Mouse (Mus musculus): ENCODE data around the gene Fa2h. TPM values are rescaled to one million over a fixed set of nuclear protein-coding genes. Genes with fewer than 3 reads are reported as not detected.
"Not testable (repeated sequence)": the region's sequence is repeated elsewhere in the genome, so short reads cannot be mapped to it uniquely, and the experiment has no call there.

Fa2h gene
- polyA plus RNA-seq, 1 experiment from 2014 or later, result 2.6 TPM

DNA sequence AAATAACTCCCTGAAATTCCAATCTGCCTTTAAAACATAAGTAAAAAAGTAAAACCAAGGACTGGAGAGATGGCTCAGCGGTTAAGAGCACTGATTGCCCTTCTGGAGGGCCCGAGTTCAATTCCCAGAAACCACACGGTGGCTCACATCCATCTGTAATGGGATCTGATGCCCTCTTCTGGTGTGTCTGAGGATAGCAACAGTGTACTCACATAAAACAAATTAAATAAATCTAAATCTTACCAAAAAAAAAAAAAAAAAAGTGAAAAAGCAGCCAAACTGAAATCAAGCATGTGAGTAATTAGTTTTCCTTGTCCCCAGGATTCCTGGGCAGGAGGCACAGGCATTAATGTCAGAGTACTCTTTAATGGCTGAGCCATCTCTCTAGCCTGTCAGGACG, 56.9 kb downstream of the Fa2h start:
- no peak overlapping the region for H3K4me3 ChIP-seq (ENCODE audit: low read depth, low read length)
- TF ChIP-seq CTCF (IDR thresholded peaks at IDR 0.05; ENCODE audit: low read depth), result no peak
- no peaks in the 10 kb centered on the region for H3K4me1 ChIP-seq (replicated peaks; ENCODE audit: control insufficient read depth, insufficient read depth, low read length)
- no peaks in the 10 kb centered on the region for H3K9me3 ChIP-seq (ENCODE audit: control insufficient read depth)
- peak overlapping the region; percentile 87 for H3K4me2 ChIP-seq (replicated peaks; ENCODE audit: low read depth)
- ATAC-seq, result no peak
- H3K27ac ChIP-seq (ENCODE audit: low read depth, low read length), result no peak overlapping the region
- H3K27me3 ChIP-seq (replicated peaks; ENCODE audit: control insufficient read depth, insufficient read depth, low read length), result no peaks in the 10 kb centered on the region
- 83% methylated on average over 4 of the region's 4 CpGs for WGBS
- H3K36me3 ChIP-seq (ENCODE audit: control insufficient read depth, insufficient read depth), result no peaks in the 10 kb centered on the region
- H3K9ac ChIP-seq (ENCODE audit: low read depth, low read length), result no peak overlapping the region

DNA sequence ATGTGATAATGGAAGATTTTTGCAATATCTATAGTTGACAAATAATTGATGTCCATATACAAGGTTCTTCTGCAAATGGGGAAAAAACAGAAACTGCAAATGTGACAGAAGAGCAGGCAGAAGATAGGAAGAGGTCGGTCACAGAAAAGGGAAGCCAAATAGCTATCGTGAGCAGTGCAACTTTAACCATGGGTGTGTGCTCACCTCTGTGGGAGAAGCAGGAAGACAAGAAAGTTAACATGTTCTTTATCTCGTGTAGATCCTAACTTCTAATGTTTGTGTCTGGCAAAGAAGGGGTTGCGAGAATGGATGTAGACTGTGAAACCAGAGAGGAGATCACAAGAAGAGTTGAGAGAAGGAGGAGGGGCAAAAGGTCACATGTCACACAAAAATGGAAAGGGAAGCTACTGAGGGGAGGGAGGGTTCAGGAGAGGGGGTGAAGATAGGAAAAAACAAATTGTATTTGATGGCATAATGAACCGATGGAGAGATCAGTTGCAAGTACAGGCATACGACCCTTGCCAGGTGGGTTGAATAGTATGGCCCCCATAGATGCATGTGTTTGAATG, 68.3 kb downstream of the Fa2h start:
- no peak for TF ChIP-seq CTCF (IDR thresholded peaks at IDR 0.05; ENCODE audit: low read depth)
- ATAC-seq, result no peak
- H3K27me3 ChIP-seq (replicated peaks; ENCODE audit: control insufficient read depth, insufficient read depth, low read length), result no peaks in the 10 kb centered on the region
- H3K9ac ChIP-seq (ENCODE audit: low read depth, low read length), result no peak overlapping the region
- H3K9me3 ChIP-seq (ENCODE audit: control insufficient read depth), result no peaks in the 10 kb centered on the region
- H3K4me2 ChIP-seq (replicated peaks; ENCODE audit: low read depth), result no peak overlapping the region
- H3K4me3 ChIP-seq (ENCODE audit: low read depth, low read length), result no peak overlapping the region
- peaks cover 3% of the 10 kb centered on the region; the same call in 1 of the 2 replicates for H3K36me3 ChIP-seq (ENCODE audit: control insufficient read depth, insufficient read depth)
- H3K4me1 ChIP-seq (replicated peaks; ENCODE audit: control insufficient read depth, insufficient read depth, low read length), result no peaks in the 10 kb centered on the region
- WGBS, result 79% methylated on average over 6 of the region's 6 CpGs
- H3K27ac ChIP-seq (ENCODE audit: low read depth, low read length), result no peak overlapping the region

DNA sequence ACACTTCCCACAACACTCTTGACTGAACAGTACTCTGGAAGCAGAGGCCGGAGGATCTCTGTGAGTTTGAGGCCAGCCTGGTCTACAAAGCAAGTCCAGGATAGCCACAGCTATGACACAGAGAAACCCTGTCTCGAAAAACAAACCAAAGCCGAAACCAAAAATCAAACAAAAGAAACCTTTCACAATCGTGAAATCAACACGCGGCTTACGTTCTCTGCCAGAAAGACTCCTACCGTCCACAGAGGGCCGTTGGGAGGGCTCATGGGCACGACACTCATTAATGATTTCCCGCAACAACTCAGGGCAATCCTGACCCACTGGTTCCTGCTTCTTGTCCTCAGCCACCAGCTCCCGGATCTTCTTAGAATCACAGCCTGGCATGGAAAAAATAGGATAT, 78.9 kb downstream of the Fa2h start:
- no peak for ATAC-seq
- no peak overlapping the region for H3K4me2 ChIP-seq (replicated peaks; ENCODE audit: low read depth)
- H3K4me3 ChIP-seq (ENCODE audit: low read depth, low read length), result no peak overlapping the region
- H3K4me1 ChIP-seq (replicated peaks; ENCODE audit: control insufficient read depth, insufficient read depth, low read length), result no peaks in the 10 kb centered on the region
- peaks cover 4% of the 10 kb centered on the region; the same call in 1 of the 2 replicates for H3K36me3 ChIP-seq (ENCODE audit: control insufficient read depth, insufficient read depth)
- no peaks in the 10 kb centered on the region for H3K27me3 ChIP-seq (replicated peaks; ENCODE audit: control insufficient read depth, insufficient read depth, low read length)
- TF ChIP-seq CTCF (IDR thresholded peaks at IDR 0.05; ENCODE audit: low read depth), result no peak
- no peak overlapping the region for H3K9ac ChIP-seq (ENCODE audit: low read depth, low read length)
- H3K27ac ChIP-seq (ENCODE audit: low read depth, low read length), result no peak overlapping the region
- no peaks in the 10 kb centered on the region for H3K9me3 ChIP-seq (ENCODE audit: control insufficient read depth)
- 87% methylated on average over 12 of the region's 12 CpGs for WGBS

DNA sequence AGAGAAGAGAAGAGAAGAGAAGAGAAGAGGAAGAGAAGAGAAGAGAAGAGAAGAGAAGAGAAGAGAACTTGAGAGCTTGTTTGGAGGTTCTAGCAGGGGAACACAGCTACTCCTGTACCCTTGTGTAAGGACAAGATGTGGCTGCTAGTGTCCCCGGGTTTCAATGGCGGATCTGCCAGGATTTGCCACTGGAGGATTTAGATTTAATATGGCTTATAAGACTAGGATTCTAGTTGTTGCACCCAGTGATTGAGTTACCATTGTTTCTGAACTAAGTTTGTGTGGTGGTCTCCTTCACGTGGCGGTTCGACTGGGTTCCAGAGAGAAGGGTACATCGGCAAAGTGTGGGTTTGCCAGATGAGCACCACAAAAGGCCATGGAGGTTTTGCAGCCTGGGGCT, 79.7 kb downstream of the Fa2h start:
- H3K27ac ChIP-seq (ENCODE audit: low read depth, low read length); ATAC-seq; H3K9ac ChIP-seq (ENCODE audit: low read depth, low read length); H3K4me3 ChIP-seq (ENCODE audit: low read depth, low read length); H3K4me1 ChIP-seq (replicated peaks; ENCODE audit: control insufficient read depth, insufficient read depth, low read length); H3K27me3 ChIP-seq (replicated peaks; ENCODE audit: control insufficient read depth, insufficient read depth, low read length); H3K4me2 ChIP-seq (replicated peaks; ENCODE audit: low read depth); H3K9me3 ChIP-seq (ENCODE audit: control insufficient read depth); H3K36me3 ChIP-seq (ENCODE audit: control insufficient read depth, insufficient read depth): not testable (repeated sequence)
- WGBS, result 96% methylated on average over 6 of the region's 6 CpGs

DNA sequence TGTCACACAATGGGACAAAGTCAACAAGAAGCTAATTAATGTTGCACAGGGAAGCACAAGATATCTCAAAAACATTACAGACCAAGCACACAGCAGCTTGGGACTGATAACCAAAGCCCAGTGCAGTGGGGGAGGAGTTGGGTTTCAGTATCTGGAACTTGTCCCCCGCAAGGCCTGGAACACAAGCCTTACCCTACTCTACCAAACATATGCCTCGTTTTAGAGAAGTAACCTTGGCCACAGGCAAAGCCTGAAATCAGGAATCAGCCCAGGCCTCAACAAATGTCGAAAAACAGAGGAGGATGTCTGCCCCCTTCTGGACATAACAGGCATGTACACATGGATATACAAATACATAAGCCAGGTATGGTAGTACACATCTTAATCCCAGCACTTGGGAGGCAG, 80.9 kb downstream of the Fa2h start:
- WGBS, result 58% methylated on average over 3 of the region's 3 CpGs
- Histone ChIP-seq H3K27ac (ENCODE audit: low read depth, low read length) (no peak overlapping the region), H3K9me3 (ENCODE audit: control insufficient read depth) (no peaks in the 10 kb centered on the region), H3K9ac (ENCODE audit: low read depth, low read length) (no peak overlapping the region), H3K4me2 (replicated peaks; ENCODE audit: low read depth) (no peak overlapping the region), H3K4me1 (replicated peaks; ENCODE audit: control insufficient read depth, insufficient read depth, low read length) (no peaks in the 10 kb centered on the region), H3K4me3 (ENCODE audit: low read depth, low read length) (no peak overlapping the region), H3K27me3 (replicated peaks; ENCODE audit: control insufficient read depth, insufficient read depth, low read length) (no peaks in the 10 kb centered on the region), H3K36me3 (ENCODE audit: control insufficient read depth, insufficient read depth) (no peaks in the 10 kb centered on the region; the same call in 1 of the 2 replicates)
- peak; percentile 61 for TF ChIP-seq CTCF (IDR thresholded peaks at IDR 0.05; ENCODE audit: low read depth)
- peak; percentile 73 for ATAC-seq

DNA sequence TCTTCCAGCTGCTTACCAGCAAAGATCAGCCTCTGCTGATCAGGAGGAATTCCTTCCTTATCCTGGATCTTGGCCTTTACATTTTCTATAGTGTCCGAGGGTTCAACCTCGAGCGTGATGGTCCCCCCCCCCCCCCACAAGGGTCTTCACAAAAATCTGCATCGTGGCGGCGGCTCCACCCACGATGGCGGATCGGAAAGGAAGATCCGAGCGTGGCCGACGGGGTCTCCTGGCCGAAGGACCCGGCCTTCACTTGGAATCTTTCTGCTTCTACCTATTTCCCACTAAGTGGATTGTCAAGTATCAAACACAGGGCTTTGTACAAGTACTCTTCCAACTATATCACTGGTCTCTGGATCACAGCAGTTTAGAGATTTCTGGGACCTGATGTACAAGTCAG, 83.6 kb downstream of the Fa2h start:
- H3K4me2 ChIP-seq (replicated peaks; ENCODE audit: low read depth); H3K27me3 ChIP-seq (replicated peaks; ENCODE audit: control insufficient read depth, insufficient read depth, low read length); H3K27ac ChIP-seq (ENCODE audit: low read depth, low read length); H3K4me1 ChIP-seq (replicated peaks; ENCODE audit: control insufficient read depth, insufficient read depth, low read length); H3K9me3 ChIP-seq (ENCODE audit: control insufficient read depth); H3K36me3 ChIP-seq (ENCODE audit: control insufficient read depth, insufficient read depth); H3K4me3 ChIP-seq (ENCODE audit: low read depth, low read length); ATAC-seq; H3K9ac ChIP-seq (ENCODE audit: low read depth, low read length): not testable (repeated sequence)
- 87% methylated on average over 12 of the region's 15 CpGs for WGBS

All from intestine, postnatal 0 days (tissue).